Mouse (Mus musculus) NIH3T3 (cell line): ENCODE data around the gene Slitrk5.
"Not testable (repeated sequence)": the region's sequence is repeated elsewhere in the genome, so short reads cannot be mapped to it uniquely, and the experiment has no call there.

Experiments used
- DNase-seq: peaks from one replicate; pipeline ENCODE4 v3.0.0-alpha.2; 2012; ENCODE audit warnings: low read depth

Gene Slitrk5

DNA sequence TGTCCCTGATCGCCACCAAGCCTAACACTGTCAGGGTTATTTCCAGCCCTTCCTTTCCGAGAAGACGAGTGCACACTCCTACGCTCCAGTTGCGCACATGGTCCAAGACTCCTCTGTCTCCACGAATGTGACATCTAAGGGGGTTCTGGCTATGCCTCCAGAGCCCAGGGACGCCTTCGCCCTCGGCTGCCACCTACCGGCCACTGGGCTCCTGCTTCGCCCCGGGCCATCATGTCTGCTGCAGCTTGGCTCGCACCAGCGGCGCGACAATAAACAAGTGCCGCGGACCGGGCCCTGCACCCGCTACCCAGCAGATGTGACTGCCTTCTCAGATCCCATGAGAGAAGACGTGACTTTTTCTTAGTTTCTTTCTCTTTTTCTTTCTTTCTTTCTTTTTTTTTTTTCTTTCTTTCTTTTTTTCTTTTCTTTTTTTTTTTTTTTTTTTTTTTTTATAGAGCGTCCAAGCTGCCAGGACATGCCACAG, at the start of gene Slitrk5:
TSS of gene Slitrk5 (plus strand) at position 434 of the 484 bp plus-strand sequence.
- no peak for DNase-seq

DNA sequence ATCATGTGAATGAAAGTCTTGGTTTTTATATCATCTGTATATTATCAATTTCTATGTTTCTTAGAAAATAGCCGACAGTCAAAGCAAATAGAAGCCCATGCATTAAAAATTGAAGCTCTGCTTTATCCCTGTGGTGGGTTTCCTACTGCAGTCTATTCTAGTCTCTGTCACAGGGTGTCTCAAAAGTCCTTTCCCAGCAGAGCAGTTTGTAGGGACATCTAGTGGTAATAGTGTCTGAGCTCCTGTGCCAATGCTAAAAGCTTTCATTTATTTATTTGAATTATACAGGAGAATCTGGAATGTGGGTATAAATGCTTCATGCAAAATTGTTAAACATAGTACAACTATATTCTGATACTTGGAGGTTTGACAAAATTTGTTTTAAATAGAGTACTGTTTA, 2.0 kb upstream of the Slitrk5 start:
- DNase-seq: no peak

DNA sequence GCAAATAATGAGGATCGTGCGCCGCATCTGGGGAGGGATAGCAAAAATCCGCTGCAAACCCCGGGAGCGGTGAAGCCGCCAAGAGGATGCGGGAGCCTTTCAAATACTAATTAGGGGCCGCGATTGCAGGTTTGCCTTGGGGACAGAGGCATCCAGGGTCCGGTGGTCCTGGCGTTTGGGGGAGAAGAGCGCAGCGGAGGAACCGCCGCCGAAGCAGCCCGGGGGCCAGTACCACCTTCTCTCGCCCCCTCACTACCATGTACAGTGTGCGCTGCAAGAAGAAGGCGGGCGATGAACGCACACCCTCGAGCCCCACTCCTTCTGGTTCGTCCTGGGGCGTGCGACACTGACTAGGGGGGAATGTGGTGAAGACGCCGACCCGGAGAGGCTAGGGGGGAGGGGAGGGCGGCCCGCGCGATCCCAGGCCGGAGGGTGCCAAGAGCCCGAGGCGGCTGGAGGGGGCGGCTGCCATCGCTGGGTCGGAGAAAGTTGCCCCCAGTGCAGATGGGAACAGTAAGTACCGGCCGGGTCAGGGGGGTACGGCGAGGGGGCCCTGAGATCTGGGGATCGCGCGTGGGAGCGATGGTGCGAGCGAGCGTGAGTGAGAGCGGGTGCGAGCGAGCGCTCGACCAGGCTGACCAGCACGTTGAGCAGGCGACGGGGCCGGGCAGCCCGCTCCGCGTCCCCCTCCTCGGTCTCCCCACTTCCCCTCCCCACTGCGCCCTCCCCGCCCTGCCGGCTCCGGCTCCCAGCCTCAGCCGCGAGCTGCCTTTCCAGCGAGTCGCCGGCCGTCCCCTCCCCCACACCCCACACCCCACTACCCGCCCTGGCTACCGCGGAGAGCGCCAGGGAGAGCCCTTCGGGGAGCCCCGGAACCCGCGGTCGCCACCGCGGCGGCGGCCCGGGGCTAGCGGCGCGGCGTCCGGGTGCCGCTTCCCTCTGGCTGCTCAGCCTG, 591 bp downstream of the Slitrk5 start:
- no peak for DNase-seq

DNA sequence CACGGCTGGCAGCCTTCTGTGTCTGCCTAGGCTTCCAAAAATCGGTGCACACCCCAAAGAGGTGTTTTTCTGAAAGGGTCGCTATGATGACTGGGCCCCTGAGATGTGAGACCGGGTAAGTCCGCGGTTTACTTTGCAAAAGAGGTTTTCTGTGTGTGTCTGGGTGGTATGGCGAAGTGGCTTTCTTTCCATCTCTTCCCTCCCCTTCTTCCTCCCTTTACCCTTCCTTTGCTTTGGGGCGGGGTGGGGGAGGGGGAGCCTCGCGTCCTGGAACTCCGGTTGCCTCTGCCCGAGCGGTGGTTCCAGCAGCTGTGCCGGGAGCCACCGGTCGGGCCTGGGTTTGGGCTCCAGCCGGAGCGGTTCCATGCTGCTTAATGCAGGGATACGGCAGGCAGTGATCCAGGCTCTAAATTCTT, 1.3 kb downstream of the Slitrk5 start:
- DNase-seq: no peak

DNA sequence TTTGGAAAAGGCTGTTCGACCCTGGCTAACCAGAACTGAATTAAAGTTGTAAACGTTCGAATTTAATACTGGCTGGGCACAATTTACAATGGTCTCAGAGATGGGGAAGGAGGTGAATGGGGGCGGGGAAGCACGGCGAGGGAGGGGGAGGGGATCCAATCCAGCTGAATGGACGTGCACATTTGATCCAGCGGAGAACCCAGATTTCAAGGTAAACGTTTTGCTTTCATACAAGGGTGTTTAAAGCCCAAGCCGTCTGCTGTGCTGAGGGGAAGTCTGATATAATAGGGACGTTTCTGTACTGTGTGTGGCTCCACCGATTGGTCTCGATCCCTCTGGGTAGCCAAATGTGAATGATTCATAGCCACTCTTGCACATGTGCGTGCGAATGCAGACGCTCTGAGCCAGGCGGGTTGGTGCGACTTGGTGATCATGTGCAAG, 2.0 kb downstream of the Slitrk5 start:
- DNase-seq: no peak

DNA sequence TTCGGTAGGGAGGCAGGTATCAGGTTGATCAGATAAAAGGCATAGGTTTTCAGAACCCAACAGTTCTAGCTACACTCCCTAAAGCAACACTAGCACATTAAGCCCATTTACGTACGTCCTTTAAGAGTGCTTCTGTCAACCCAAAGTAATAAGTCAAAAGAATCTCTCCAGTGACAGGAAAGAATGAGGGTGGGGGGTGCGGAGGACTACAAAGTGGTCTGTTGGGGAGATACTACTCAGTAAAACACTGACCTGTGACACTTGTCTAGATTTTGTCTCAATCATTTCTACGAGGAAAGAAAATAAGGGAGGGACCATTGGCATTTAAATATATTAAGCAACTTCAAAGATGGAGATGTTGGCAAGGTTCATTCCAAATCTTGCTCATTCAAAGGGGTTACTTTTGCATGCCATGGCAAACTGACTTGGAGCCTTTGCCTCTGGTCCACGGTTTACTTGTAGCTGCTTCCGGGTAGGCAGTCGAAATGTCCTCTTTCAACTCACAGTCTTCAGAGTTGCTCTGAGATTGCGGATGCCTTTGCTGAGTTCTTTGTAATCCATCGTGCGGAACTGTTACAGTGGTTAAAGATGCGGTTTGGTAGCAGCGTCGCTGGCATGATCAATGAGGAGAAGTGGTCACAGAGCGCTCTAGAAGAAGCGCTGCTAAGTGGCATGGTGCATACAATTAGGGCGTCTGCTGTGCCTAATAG, 2.6 kb downstream of the Slitrk5 start:
- DNase-seq: no peak

DNA sequence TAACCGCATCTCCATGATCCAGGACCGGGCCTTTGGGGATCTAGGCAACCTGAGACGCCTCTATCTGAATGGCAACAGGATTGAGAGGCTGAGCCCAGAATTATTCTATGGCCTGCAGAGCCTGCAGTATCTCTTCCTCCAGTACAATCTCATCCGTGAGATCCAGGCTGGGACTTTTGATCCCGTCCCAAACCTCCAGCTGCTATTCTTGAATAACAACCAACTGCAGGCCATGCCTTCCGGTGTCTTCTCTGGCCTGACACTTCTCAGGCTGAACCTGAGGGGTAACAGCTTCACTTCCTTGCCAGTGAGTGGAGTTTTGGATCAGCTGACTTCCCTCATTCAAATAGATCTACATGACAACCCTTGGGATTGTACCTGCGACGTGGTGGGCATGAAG, 5.4 kb downstream of the Slitrk5 start:
- DNase-seq: no peak

DNA sequence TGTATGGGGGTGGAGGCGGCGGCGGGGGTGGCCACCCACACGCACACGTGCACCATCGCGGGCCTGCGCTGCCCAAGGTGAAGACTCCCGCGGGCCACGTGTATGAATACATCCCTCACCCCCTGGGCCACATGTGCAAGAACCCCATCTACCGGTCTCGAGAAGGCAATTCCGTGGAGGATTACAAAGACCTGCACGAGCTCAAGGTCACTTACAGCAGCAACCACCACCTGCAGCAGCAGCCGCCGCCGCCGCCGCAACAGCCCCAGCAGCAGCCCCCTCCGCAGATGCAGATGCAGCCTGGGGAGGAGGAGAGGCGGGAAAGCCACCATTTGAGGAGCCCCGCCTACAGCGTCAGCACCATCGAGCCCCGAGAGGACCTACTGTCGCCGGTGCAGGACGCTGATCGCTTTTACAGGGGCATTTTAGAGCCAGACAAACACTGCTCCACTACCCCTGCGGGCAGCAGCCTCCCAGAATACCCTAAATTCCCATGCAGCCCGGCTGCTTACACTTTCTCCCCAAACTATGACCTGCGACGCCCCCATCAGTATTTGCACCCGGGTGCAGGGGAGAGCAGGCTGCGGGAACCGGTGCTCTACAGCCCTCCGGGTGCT, 6.3 kb downstream of the Slitrk5 start:
- no peak for DNase-seq

DNA sequence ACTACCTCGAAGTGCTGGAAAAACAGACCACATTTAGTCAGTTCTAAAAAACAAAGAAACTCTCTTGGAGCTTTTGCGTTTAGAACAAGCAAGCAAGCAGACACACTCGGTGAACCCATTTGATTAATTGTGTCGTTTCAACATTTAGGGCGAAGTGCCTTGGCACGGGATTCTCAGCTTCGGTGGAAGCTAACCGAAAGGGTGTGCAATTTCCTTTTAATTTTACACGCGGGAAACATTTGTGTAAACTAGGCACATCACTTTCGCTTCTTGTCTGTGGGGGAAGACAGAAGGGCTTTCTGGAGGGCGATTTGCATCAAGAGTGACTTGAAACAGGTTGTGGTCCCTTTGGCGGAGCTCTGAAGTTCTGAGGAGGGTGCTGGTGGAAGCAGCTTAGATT, 6.9 kb downstream of the Slitrk5 start:
- DNase-seq: no peak

DNA sequence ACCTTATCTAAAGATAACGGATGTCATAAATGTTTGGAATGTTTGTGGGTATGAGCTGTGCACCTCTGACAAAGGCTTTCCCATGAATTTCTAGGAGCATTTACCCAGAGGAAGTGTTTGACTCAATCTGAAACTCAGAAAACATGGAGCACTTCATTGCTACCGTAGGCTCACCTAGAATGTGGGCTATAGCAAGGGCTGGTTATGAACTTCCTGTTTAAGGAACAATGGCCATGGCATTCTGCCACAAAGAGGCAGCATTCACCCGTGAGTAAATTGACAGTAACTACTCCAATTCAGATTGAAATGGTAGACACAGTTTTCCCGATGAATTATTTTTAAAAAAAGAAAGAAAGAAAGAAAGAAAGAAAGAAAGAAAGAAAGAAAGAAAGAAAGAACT, 8.6 kb downstream of the Slitrk5 start:
- no peak for DNase-seq

DNA sequence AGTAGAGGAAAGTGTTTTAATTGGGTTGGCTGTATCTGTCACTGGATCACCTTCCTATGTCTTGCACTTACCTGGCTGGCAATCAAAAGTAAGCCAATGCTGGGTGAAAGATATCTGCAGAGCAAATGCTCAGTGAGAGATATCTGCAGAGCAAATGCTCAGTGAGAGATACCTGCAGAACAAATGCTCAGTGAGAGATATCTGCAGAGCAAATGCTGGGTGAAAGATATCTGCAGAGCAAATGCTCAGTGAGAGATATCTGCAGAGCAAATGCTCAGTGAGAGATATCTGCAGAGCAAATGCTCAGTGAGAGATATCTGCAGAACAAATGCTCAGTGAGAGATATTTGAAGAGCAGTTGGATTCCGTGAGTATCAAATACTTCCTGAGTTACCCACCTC, 15.2 kb downstream of the Slitrk5 start:
- not testable (repeated sequence) for DNase-seq

DNA sequence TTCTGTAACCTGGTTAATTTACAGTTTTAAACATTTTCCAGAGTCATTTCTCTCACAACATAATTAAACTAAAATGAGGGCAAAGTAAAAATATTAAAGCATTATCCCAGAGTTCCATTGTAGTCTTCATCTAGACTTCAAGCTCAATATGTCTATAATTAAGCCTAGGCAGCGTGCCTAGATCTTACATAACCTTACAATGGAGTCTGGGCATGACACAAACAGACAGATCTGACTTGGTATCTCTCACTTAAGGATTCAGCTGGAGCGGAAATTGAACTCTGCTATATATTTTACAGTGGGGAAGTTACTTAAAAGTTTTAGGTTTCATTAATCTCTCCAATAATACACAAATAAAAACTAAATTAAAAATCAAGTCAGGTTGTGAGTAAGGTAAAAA, 54.9 kb downstream of the Slitrk5 start:
- DNase-seq: no peak
